Mouse (Mus musculus) midbrain, postnatal 0 days (tissue): ENCODE measurements at regions not wholly inside any gene's neighbourhood (a gene's known extent, or its start where the extent isn't known, plus 50 kb on each side); places are given as distances from the start of the nearest gene placed in this dataset.

ENCODE experiments used
- ATAC-seq: fragments of 200-750 bp; cut with Nextera tagmentation; 2 replicates; pipeline ENCODE4 v1.8.0; 2017; ENCODE audit warnings: moderate number of reproducible peaks, mild to moderate bottlenecking, moderate TSS enrichment, moderate library complexity; ENCODE audit not compliant: low FRiP score
- DNase-seq: peaks from one replicate; pipeline ENCODE4 v3.0.0-alpha.2; 2015; ENCODE audit warnings: low spot score
- H3K27ac ChIP-seq: fragments of 300-500 bp; sonication (generic); 2 replicates; pipeline ENCODE4 v1.5.1; 2014; ENCODE audit warnings: low read depth, mild to moderate bottlenecking, low read length, mixed read lengths
- H3K27me3 ChIP-seq: fragments of 300-500 bp; sonication (generic); 2 replicates; pipeline ENCODE4 v1.6.1; 2014; ENCODE audit warnings: low read length, control low read depth, mixed read lengths; ENCODE audit not compliant: insufficient read depth
- H3K36me3 ChIP-seq: fragments of 300-500 bp; sonication (generic); 2 replicates; pipeline ENCODE4 v1.6.1; 2014; ENCODE audit warnings: low read length, control low read depth, mixed read lengths; ENCODE audit not compliant: insufficient read depth
- H3K4me1 ChIP-seq: fragments of 300-500 bp; sonication (generic); 2 replicates; pipeline ENCODE4 v1.6.1; 2014; ENCODE audit warnings: mild to moderate bottlenecking, control low read depth, antibody characterized with exemption, low read length, mixed read lengths; ENCODE audit not compliant: insufficient read depth
- H3K4me2 ChIP-seq: fragments of 300-500 bp; sonication (generic); 2 replicates; pipeline ENCODE4 v1.6.1; 2014; ENCODE audit warnings: low read depth, mild to moderate bottlenecking, low read length, mixed read lengths; ENCODE audit not compliant: poor library complexity, severe bottlenecking
- H3K4me3 ChIP-seq: fragments of 300-500 bp; sonication (generic); 2 replicates; pipeline ENCODE4 v1.5.1; 2014; ENCODE audit warnings: low read depth, mild to moderate bottlenecking, low read length, moderate library complexity
- H3K9ac ChIP-seq: fragments of 300-500 bp; sonication (generic); replicated peaks from 2 replicates; pipeline ENCODE4 v1.6.1; 2014; ENCODE audit warnings: mild to moderate bottlenecking, low read length, moderate library complexity, mixed read lengths; ENCODE audit not compliant: poor library complexity, severe bottlenecking
- H3K9me3 ChIP-seq: fragments of 300-500 bp; sonication (generic); 2 replicates; pipeline ENCODE4 v1.6.1; 2016; ENCODE audit warnings: low read length, control low read depth
- CTCF ChIP-seq: IDR thresholded peaks from 2 replicates; pipeline ENCODE4 v1.5.1; 2016; ENCODE audit warnings: antibody characterized with exemption, mild to moderate bottlenecking
- WGBS: fragments of 180-500 bp; shearing (Covaris S2); extraction: QIAGEN DNeasy Blood & Tissue Kit; methylation state at CpG from one replicate; pipeline ENCODE4 v1.1.7; 2014; 5-methylcytosine and 5-hydroxymethylcytosine counted together

GRCm38 (mm10) chr5:61035539-61036089, 773.0 kb upstream of the G6pd2 start:
- TF ChIP-seq CTCF: no peak
- H3K9me3 ChIP-seq: no peaks in the 10 kb centered on the region

More at GRCm38 (mm10) chr5:61035539-61036089, 773.0 kb upstream of the G6pd2 start:
- no peak overlapping the region for H3K9ac ChIP-seq
- no peak overlapping the region for H3K4me2 ChIP-seq
- ATAC-seq (no peak), DNase-seq (peak; percentile 26)
- no peaks in the 10 kb centered on the region for H3K36me3 ChIP-seq
- H3K4me1 ChIP-seq: no peaks in the 10 kb centered on the region
- H3K4me3 ChIP-seq: no peak overlapping the region
- no peak overlapping the region for H3K27ac ChIP-seq
- WGBS: 17% methylated on average over 2 of the region's 2 CpGs
- H3K27me3 ChIP-seq: no peaks in the 10 kb centered on the region
